ENCODE assay signal across 9 mouse cellular contexts in genomic region chr13:26657010-26657611, GRCm38 (mm10).
DNase-seq lines count a peak whose midpoint lies in the region; ATAC-seq and TF ChIP-seq lines count a peak whose summit lies in the region.
"Had no signal": no experiment of that assay in that cellular context is flagged by ENCODE, and none has a peak within 500 bp of the region (broad histone marks: within the 10 kb centered on the region; RNA-seq: fewer than 3 reads in every experiment).

No protein-coding gene starts in this region.

- TF ChIP-seq CTCF in brain, embryonic 14.5 days (IDR thresholded peaks at IDR 0.05; ENCODE audit: borderline replicate concordance, extremely low read depth, insufficient read depth, insufficient read length), result no peak

- H3K27ac ChIP-seq in forebrain, embryonic 15.5 days (replicated peaks), result peak overlapping the region; percentile 85
- H3K27ac ChIP-seq in liver, embryonic 11.5 days (ENCODE audit: low read depth, low read length), result no peak overlapping the region
- H3K27ac ChIP-seq: liver, embryonic 13.5 days had no signal

- WGBS in forebrain, embryonic 15.5 days, result 33% methylated on average over 1 of the region's 1 CpGs
- 79% methylated on average over 1 of the region's 1 CpGs for WGBS in liver, embryonic 11.5 days

- H3K4me3 ChIP-seq in forebrain, embryonic 15.5 days, result no peak overlapping the region
- H3K4me3 ChIP-seq in liver, embryonic 11.5 days (ENCODE audit: low read depth, low read length), result no peak overlapping the region
- H3K4me3 ChIP-seq: liver, embryonic 13.5 days had no signal

- H3K9me3 ChIP-seq in forebrain, embryonic 15.5 days, result no peaks in the 10 kb centered on the region
- H3K9me3 ChIP-seq in liver, embryonic 11.5 days (ENCODE audit: control insufficient read depth, low read length), result no peaks in the 10 kb centered on the region
- H3K9me3 ChIP-seq: liver, embryonic 13.5 days had no signal

- H3K9ac ChIP-seq in forebrain, embryonic 15.5 days (replicated peaks), result no peak overlapping the region
- H3K9ac ChIP-seq in liver, embryonic 11.5 days (ENCODE audit: low read depth, low read length), result no peak overlapping the region
- H3K9ac ChIP-seq: liver, embryonic 13.5 days had no signal

- H3K27me3 ChIP-seq in forebrain, embryonic 15.5 days, result no peaks in the 10 kb centered on the region
- no peaks in the 10 kb centered on the region for H3K27me3 ChIP-seq in liver, embryonic 11.5 days (replicated peaks; ENCODE audit: control insufficient read depth, insufficient read depth, low read length)
- H3K27me3 ChIP-seq: liver, embryonic 13.5 days had no signal

- no peak overlapping the region for H3K4me2 ChIP-seq in forebrain, embryonic 15.5 days (replicated peaks)
- H3K4me2 ChIP-seq in liver, embryonic 11.5 days, result no peak overlapping the region
- H3K4me2 ChIP-seq: liver, embryonic 13.5 days had no signal

- ATAC-seq in forebrain, embryonic 15.5 days (replicated peaks), result peak; percentile 97
- no peak for ATAC-seq in megakaryocyte, adult 5-6 weeks (ENCODE audit: poor library complexity, severe bottlenecking)
- ATAC-seq in liver, embryonic 11.5 days (replicated peaks; ENCODE audit: low FRiP score), result no peak

- TF ChIP-seq POLR2A in brain, embryonic 14.5 days (IDR thresholded peaks at IDR 0.05; ENCODE audit: borderline replicate concordance, extremely low read depth, insufficient read depth, insufficient read length, poor library complexity, severe bottlenecking), result no peak

- H3K4me1 ChIP-seq in forebrain, embryonic 15.5 days, result peaks cover 17% of the 10 kb centered on the region
- H3K4me1 ChIP-seq in liver, embryonic 11.5 days (replicated peaks; ENCODE audit: control insufficient read depth, insufficient read depth, low read length), result no peaks in the 10 kb centered on the region
- H3K4me1 ChIP-seq: liver, embryonic 13.5 days had no signal

- H3K36me3 ChIP-seq in forebrain, embryonic 15.5 days, result no peaks in the 10 kb centered on the region
- no peaks in the 10 kb centered on the region for H3K36me3 ChIP-seq in liver, embryonic 11.5 days (ENCODE audit: control insufficient read depth, insufficient read depth, low read length)
- H3K36me3 ChIP-seq: liver, embryonic 13.5 days had no signal

- DNase-seq in adrenal gland, adult 2 months, result peak; percentile 1
- DNase-seq in adrenal gland, postnatal 14 days, result no peak
- DNase-seq in brain, embryonic 14.5 days (ENCODE audit: low read depth), result peak; percentile 96
- peak; percentile 25 to 67 for DNase-seq in layer of hippocampus, postnatal 14 days (ENCODE audit: low spot score in 2 of 2)
- no peak for DNase-seq in liver, embryonic 11.5 days (ENCODE audit: low spot score)
- no peak for DNase-seq in kidney, adult 8-10 months
- DNase-seq: liver, embryonic 13.5 days had no signal

Comparison
In these comparisons a context has a peak if more than half of its experiments do, and no peak if none do; other contexts are left out.
1. DNase-seq: peak in adrenal gland, adult 2 months (single experiment), brain, embryonic 14.5 days (single experiment) and layer of hippocampus, postnatal 14 days (2 of 2); none in adrenal gland, postnatal 14 days (single experiment), liver, embryonic 11.5 days (single experiment) and kidney, adult 8-10 months (0 of 2).